Mouse (Mus musculus) urinary bladder, adult 18-20 months (tissue): ENCODE measurements at regions not wholly inside any gene's neighbourhood (a gene's known extent, or its start where the extent isn't known, plus 50 kb on each side); places are given as distances from the start of the nearest gene placed in this dataset.

Experiments used
- DNase-seq, 2 experiments: peaks; one replicate each; pipeline ENCODE4 v3.0.0; 2022; ENCODE audit warnings: low spot score in 2 of 2, mixed read lengths in 2 of 2

GRCm38 (mm10) chr6:31995977-31996376 is 54.1 kb upstream of the 1700012A03Rik start:
- DNase-seq = no peak

DNA sequence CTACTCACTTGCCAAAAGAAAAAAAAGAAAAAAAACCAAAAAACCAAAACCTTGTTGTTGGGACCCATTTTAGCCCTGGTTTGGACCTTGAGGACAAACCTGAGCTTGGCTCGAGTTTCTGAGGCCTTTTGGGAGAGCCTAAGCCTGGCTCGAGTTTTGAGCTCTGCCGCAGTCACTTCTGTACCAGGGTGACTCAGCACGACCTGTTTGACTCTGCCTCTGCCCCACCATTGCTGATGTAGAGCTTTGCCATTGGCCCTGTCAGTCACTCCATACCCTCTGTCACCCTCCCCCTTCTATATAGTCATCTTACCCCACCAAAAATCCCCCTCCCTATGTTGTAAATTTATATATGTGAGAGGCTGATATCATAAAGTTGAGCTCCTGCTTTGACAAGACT is 54.8 kb upstream of the 1700012A03Rik start:
- DNase-seq = no peak

- DNase-seq = no peak
Observed at GRCm38 (mm10) chr6:31985698-31986097, 64.3 kb upstream of the 1700012A03Rik start.

GRCm38 (mm10) chr6:31976705-31977104 is 73.3 kb upstream of the 1700012A03Rik start:
- no peak for DNase-seq

GRCm38 (mm10) chr6:31948063-31948481 is 102.0 kb upstream of the 1700012A03Rik start:
- DNase-seq = no peak

DNA sequence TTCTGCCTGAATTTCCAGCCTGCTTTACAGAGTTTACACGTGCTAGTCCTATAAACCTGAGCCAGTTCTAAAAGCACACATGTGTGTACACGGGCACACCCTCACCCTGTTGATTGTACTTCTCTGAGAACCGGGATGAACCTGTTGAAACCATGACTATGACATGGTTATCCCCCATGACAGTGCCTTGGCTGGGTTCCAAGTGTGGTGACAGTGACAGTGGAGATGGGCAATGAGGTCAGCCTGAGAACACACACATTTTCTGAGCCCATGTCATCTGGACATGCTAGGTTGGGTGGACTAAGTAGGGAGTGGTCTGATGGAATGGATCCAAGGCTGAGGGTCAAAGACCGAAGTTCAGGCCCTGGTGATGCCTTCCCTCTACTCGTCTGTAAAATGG is 103.5 kb upstream of the 1700012A03Rik start:
- no peak for DNase-seq

DNA sequence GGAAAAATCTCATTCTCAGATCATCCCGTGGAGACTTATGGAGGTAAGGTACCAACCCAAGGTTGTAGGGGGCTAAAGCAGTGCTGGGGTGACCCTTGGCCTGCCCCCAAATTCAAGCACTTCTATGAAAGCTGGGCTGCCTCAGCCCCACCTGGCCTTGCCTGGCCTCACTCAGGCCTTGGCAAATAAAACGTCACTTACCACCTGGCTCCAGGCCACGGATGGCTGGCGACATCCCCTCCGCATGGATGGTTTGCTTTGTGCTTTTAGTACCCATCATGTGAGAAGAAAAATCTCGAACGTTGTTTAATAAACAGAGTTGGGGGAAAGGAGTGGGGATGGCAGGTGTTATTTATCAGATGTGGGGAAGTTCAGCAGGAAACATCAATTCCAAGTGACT is 104.7 kb upstream of the 1700012A03Rik start:
- no peak for DNase-seq

- no peak for DNase-seq
Observed at GRCm38 (mm10) chr6:31944546-31944945, 105.5 kb upstream of the 1700012A03Rik start.

DNA sequence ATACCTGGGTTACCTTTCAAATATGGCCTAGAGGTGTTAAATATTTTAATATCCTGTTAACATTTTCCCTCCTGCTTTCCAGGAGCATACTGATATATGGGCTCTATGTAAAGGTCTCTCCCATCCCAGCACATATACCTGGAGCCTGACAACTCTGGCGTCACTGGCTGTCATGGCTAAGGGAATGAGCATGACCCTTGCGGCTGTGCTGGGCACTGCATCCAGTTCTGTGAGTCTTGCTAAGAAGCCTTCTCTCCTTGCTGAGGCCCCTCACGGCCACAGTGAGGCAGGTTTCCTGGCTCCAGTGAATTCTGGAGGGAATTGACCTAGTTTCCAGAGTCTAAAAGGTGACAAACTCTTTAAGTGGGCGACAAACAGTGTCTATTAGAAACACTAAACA is 107.3 kb upstream of the 1700012A03Rik start:
- DNase-seq = no peak

- DNase-seq = peak; percentile 33 to 78
Observed at GRCm38 (mm10) chr6:31938216-31938814, 111.7 kb upstream of the 1700012A03Rik start.

- DNase-seq = no peak
Observed at GRCm38 (mm10) chr6:31937146-31937545, 112.9 kb upstream of the 1700012A03Rik start.

- no peak for DNase-seq
Observed at GRCm38 (mm10) chr6:31934826-31935225, 115.2 kb upstream of the 1700012A03Rik start.

DNA sequence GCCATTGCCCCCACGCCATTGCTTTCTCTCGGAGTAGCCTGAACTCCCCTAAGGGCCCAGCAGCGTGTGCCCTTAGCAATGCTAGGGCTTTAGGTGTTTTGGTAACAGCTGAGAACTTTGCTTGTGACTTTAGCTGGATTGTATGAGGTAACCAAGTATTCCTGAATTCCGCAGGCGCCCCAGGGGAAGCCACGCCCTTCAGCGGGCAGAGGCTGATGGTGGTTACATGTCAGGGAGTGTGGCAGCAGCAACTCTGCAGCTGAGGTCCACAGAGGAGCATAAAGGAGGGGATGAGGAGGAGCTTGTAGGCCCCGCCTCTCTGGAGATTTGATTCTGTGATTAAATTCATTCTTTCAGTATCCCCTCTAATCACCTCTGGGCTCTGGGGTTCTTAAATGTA is 116.1 kb upstream of the 1700012A03Rik start:
- DNase-seq = no peak

GRCm38 (mm10) chr6:31933364-31933763 is 116.7 kb upstream of the 1700012A03Rik start:
- DNase-seq = no peak

DNA sequence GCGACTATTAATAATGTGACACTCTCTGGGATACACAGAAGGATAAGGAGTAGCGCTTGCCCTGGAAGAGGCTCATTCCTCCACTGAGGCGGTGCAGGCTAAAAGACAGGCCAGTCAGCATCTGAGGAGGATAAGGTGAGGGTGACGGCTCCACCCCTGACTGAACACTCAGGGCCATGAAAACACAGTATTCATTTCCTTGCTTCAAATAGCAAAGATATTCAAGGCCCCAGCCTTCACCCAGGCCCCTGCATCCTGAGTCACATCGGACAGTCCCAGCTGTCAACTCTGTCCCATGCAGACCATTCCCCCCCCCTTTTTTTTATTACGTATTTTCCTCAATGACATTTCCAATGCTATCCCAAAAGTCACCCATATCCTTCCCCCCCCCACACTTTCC is 118.9 kb upstream of the 1700012A03Rik start:
- no peak for DNase-seq

DNA sequence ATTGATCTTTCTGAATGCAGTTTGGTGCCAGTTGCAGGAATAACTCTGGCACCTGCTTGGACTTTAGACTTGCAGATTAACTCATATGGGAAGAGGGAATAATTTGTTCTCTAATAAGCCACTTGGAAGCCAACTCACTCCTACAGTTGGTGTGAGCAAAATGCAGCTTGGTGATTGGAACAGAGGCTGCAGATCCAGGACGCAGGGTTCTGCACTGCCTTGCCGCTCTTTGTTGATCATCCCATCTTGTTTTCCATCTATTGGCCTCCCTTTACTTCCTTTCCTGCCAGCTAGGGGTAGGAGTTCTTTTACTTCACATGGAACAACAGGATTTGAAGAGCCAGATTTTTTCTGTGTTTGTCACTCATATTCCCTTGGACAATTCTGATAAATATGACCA is 120.9 kb upstream of the 1700012A03Rik start:
- no peak for DNase-seq

GRCm38 (mm10) chr6:31927181-31927580 is 122.9 kb upstream of the 1700012A03Rik start:
- peak in 1 of 2 experiments; percentile 13 for DNase-seq

DNA sequence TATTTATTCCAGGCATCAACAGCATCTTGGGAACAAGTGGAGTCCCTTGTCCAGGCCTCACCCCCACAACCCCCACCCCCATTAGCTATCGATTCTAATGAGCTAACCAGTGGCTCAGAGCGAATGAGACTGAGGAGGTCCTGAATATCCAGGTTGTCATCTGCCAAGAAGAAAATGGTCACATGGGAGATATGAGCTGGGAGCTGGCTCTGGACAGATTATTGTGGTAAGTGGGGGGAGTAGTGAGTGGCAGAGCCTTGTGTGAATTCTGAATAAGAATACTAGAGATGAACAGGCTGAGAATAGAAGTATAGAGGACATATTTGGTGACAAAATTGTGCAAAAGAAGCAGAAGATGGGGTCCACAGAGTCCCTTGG is 125.4 kb upstream of the 1700012A03Rik start:
- DNase-seq = no peak

- no peak for DNase-seq
Observed at GRCm38 (mm10) chr6:31923951-31924668, 125.9 kb upstream of the 1700012A03Rik start.

- no peak for DNase-seq
Observed at GRCm38 (mm10) chr6:31921561-31922152, 128.4 kb upstream of the 1700012A03Rik start.

DNA sequence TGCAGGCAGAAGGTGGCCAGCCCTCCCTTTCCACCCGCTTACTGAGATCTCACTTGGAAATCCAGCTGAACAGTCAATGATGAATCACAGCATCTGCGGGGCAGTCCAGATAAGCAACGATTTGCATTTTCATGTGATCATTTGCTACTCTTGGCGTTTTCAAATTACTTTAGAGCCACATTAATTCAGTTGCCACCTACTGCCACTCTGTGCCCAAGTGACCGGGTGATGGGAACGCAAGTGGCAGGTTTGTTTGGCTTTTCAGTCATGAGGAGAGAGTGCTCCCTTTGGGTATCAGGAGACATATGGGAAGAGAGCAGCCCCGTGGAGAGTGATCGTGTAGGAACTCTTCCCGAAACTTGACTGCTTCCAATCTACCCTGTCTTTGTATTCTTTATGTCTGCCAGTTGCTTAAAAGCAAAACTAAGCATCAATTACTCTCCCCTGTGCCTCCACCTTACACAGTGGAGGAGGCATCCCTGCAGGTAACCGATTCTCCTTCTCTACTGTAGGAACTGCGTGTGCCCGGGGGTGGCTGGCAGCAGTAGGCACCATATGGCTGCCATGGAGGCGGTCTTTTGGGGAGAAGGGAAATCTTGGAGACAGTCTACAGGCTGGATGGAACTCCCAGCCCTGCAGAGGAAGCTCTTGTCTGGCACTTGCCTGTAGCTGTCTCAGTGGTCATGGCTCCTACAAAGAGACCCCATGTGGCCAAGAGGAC is 132.5 kb upstream of the 1700012A03Rik start:
- no peak for DNase-seq

DNA sequence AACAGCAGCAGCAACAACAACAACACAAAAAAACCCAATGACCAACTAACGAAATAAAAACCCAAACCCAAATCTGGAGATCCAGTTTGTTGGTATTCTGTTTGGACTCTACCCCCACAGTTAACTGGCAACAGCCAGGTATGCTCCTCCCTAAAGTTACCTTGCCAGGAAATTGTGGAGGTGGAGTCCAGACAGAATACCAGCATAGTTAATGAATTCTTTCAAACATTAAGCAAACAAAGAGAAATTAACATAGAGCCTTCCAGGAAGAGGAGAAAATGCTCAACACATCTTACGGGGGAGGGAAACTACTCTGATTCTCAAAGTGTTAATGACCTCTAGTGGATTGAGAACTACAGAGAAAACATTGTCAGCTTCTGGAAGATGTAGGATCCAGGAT is 148.3 kb upstream of the 1700012A03Rik start:
- no peak for DNase-seq

GRCm38 (mm10) chr6:31899055-31899454 is 151.0 kb upstream of the 1700012A03Rik start:
- no peak for DNase-seq
